Mouse (Mus musculus): ENCODE results near the gene Pyroxd2.

DNA sequence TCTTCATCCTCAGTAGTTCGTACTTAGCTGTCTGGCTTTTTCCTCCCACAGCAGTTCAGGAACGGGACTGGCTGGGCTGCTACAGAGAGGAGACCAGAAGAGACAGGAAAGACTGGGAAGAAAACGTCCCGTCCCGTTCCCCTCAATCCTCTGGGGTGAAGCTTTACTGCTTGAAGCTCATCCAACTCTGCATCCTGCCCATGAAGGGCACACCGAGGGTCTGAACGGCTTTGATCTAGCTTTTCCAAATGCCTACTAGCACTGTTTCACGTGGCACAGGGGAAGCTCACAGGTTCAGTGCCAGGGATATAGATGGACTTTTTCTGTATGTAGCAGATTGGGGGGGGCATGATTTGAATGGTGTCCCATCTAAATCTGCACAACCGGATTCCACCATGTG lies 43.2 kb upstream of the Pyroxd2 start:
- no peak for TF ChIP-seq CTCF (IDR thresholded peaks at IDR 0.05; ENCODE audit: insufficient read depth, low read length)
- TF ChIP-seq POLR2A (IDR thresholded peaks at IDR 0.05; ENCODE audit: borderline replicate concordance, extremely low read depth, low read depth, low read length), result no peak
